Mouse (Mus musculus) heart, embryonic 14.5 days (tissue): ENCODE data around the gene Psmd8. TPM values are rescaled to one million over a fixed set of nuclear protein-coding genes. Genes with fewer than 3 reads are reported as not detected.
"Not testable (repeated sequence)": the region's sequence is repeated elsewhere in the genome, so short reads cannot be mapped to it uniquely, and the experiment has no call there.

Experiments used
- ATAC-seq: fragments of 200-750 bp; cut with Nextera tagmentation; 2 replicates; pipeline ENCODE4 v1.8.0; 2017; ENCODE audit warnings: low read depth, moderate TSS enrichment; ENCODE audit not compliant: insufficient number of reproducible peaks, insufficient read depth, low FRiP score
- H3K27ac ChIP-seq, 2 experiments: fragments of 200-500 bp in 1 of 2; fragments of 300-500 bp in 1 of 2; sonication (generic) in 1 of 2; replicated peaks in 1 of 2; 2 replicates each; pipeline ENCODE4 v1.5.1; 2012 to 2014; ENCODE audit warnings: low read depth in 2 of 2, low read length in 2 of 2, control low read depth in 1 of 2, mild to moderate bottlenecking in 1 of 2, mixed read lengths in 1 of 2; ENCODE audit not compliant: control insufficient read depth in 1 of 2, insufficient read depth in 1 of 2
- H3K27me3 ChIP-seq: fragments of 300-500 bp; sonication (generic); 2 replicates; pipeline ENCODE4 v1.6.1; 2014; ENCODE audit warnings: mild to moderate bottlenecking, low read length, control low read depth; ENCODE audit not compliant: control insufficient read depth, insufficient read depth
- H3K36me3 ChIP-seq: fragments of 300-500 bp; sonication (generic); 2 replicates; pipeline ENCODE4 v1.6.1; 2014; ENCODE audit warnings: mild to moderate bottlenecking, control low read depth, low read length, mixed read lengths; ENCODE audit not compliant: control insufficient read depth, insufficient read depth
- H3K4me1 ChIP-seq, 2 experiments: fragments of 200-500 bp in 1 of 2; fragments of 300-500 bp in 1 of 2; sonication (generic) in 1 of 2; 2 replicates each; pipeline ENCODE4 v1.6.1; 2012 to 2014; ENCODE audit warnings: low read length in 2 of 2, control low read depth in 1 of 2, mixed read lengths in 1 of 2; ENCODE audit not compliant: control insufficient read depth in 2 of 2, insufficient read depth in 2 of 2
- H3K4me2 ChIP-seq: fragments of 300-500 bp; sonication (generic); 2 replicates; pipeline ENCODE4 v1.6.1; 2014; ENCODE audit warnings: mild to moderate bottlenecking, low read length
- H3K4me3 ChIP-seq, 2 experiments: fragments of 200-500 bp in 1 of 2; fragments of 300-500 bp in 1 of 2; sonication (generic) in 1 of 2; 2 replicates each; pipeline ENCODE4 v1.5.1; 2012 to 2014; ENCODE audit warnings: low read length in 2 of 2, mild to moderate bottlenecking in 2 of 2, control low read depth in 1 of 2, low read depth in 1 of 2, moderate library complexity in 1 of 2; ENCODE audit not compliant: control insufficient read depth in 1 of 2, insufficient read depth in 1 of 2
- H3K9ac ChIP-seq: fragments of 300-500 bp; sonication (generic); 2 replicates; pipeline ENCODE4 v1.6.1; 2014; ENCODE audit warnings: mild to moderate bottlenecking, low read length
- H3K9me3 ChIP-seq: fragments of 300-500 bp; sonication (generic); 2 replicates; pipeline ENCODE4 v1.6.1; 2016; ENCODE audit warnings: low read length, control low read depth; ENCODE audit not compliant: control insufficient read depth
- WGBS: fragments of 180-500 bp; shearing (Covaris S2); extraction: QIAGEN DNeasy Blood & Tissue Kit; methylation state at CpG from one replicate; pipeline ENCODE4 v1.1.7; 2014; 5-methylcytosine and 5-hydroxymethylcytosine counted together
- polyA plus RNA-seq: library from polyadenylated mRNA; unstranded; fragments of >200 nt; fragmentation: Nextera tagmentation; extraction: Ambion mirVana; gene quantifications from 2 replicates; pipeline ENCODE4 v1.2.1, GENCODE M21; 2014

Gene Psmd8
- polyA plus RNA-seq, 1 experiment from 2014 or later: 227 TPM

DNA sequence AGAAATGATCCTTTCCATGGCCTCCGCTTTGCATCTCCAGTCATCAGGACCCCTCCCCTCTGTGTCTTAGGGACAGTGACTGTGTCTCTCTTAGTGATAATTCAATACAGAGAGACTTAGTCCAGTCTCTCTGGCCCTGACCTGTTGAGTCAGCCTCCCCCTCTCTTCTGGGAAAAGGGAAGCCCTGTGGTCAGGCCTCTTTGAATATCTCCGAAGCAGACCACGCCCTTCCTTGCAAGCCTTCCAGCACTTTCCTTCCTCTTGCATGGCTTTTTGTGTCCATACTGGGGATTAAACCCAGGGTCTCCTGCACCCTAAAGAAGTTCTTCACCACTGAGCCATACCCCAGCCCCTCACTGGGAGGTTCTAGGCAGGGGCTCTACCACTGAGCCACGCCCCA, 36.5 kb downstream of the Psmd8 start:
- H3K27me3 ChIP-seq: no peaks in the 10 kb centered on the region
- no peaks in the 10 kb centered on the region for H3K36me3 ChIP-seq
- ATAC-seq: no peak
- H3K4me2 ChIP-seq: no peak overlapping the region
- H3K9ac ChIP-seq: no peak overlapping the region
- H3K9me3 ChIP-seq: no peaks in the 10 kb centered on the region
- H3K4me1 ChIP-seq: no peaks in the 10 kb centered on the region
- H3K27ac ChIP-seq: no peak overlapping the region
- H3K4me3 ChIP-seq: no peak overlapping the region
- 85% methylated on average over 4 of the region's 4 CpGs for WGBS

DNA sequence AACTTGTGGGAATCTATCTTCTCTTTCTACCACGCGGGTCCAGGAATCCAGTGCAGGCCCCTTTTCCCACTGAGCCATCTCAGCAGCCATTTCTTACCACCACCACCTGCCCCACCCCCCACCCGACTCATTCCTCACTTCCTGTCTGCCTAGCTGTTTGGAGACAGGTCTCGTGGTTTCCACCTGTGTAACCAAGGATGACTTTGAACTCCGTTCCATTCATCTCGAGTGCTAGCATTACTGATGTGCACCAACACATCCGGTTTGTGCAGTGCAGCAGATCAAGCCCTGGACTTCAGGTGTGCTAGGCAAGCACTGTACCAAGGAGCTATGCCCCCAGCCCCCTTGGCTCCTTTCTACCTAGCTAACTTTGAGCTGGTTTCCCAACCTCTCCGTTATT, 39.1 kb downstream of the Psmd8 start:
- 82% methylated on average over 8 of the region's 8 CpGs for WGBS
- no peak for ATAC-seq
- peaks cover 0 to 3% of the 10 kb centered on the region in 2 experiments; a peak in 1 of 4 replicates for H3K4me1 ChIP-seq

DNA sequence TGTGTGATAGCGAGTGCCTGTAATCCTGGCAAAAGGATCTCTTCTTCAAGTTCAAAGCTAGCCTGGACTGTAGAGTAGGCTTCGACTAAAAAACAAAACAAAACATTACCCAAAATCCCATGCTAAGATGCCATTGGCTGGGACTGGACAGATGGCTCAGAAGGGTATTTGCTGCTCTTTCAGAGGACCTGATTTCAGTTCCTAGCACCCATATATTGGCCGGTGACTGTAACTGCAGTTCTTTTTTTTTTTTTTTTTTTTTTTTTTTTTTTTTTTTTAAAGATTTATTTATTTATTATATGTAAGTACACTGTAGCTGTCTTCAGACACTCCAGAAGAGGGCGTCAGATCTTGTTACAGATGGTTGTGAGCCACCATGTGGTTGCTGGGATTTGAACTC, 41.3 kb downstream of the Psmd8 start:
- H3K27me3 ChIP-seq: peaks cover 24% of the 10 kb centered on the region
- ATAC-seq, H3K4me3 ChIP-seq, H3K36me3 ChIP-seq, H3K27ac ChIP-seq, H3K9me3 ChIP-seq, H3K4me2 ChIP-seq, H3K9ac ChIP-seq, H3K4me1 ChIP-seq: not testable (repeated sequence)
- 88% methylated on average over 3 of the region's 4 CpGs for WGBS

More for the DNA sequence above, 39.1 kb downstream of the Psmd8 start:
- H3K9me3 ChIP-seq: no peaks in the 10 kb centered on the region
- H3K36me3 ChIP-seq: no peaks in the 10 kb centered on the region
- H3K27me3 ChIP-seq: peaks cover 6% of the 10 kb centered on the region
- no peak overlapping the region for H3K4me3 ChIP-seq
- no peak overlapping the region for H3K27ac ChIP-seq
- H3K9ac ChIP-seq: no peak overlapping the region
- no peak overlapping the region for H3K4me2 ChIP-seq

DNA sequence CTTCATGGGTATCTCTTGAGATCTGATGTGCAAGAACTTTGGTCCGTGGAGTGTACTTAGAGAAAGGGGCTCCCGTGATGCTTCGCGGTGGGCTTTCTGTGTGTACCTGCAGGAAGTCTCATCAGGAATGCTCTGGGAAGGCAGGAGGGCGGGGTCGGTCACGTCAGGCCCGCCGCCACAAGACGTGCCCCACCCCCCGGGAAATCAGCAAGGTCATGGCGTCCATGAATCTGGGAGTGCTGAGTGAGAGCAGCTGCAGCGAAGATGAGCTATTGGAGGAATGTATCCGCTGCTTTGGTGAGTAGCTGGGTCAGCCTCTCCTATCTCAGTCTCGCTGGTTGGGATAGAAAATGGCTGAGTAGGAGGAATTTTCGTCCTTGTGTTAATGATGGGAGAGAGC, 43.1 kb downstream of the Psmd8 start:
- Histone ChIP-seq H3K36me3 (no peaks in the 10 kb centered on the region), H3K27ac (no peak overlapping the region), H3K27me3 (peaks cover 24% of the 10 kb centered on the region), H3K9ac (no peak overlapping the region), H3K4me1 (peaks cover 0 to 3% of the 10 kb centered on the region in 2 experiments; a peak in 1 of 4 replicates), H3K9me3 (no peaks in the 10 kb centered on the region), H3K4me3 (no peak overlapping the region), H3K4me2 (0 out of 2 replicates have a peak overlapping the region, but pooled peaks have one; percentile 11)
- no peak for ATAC-seq
- 25% methylated on average over 16 of the region's 16 CpGs for WGBS

DNA sequence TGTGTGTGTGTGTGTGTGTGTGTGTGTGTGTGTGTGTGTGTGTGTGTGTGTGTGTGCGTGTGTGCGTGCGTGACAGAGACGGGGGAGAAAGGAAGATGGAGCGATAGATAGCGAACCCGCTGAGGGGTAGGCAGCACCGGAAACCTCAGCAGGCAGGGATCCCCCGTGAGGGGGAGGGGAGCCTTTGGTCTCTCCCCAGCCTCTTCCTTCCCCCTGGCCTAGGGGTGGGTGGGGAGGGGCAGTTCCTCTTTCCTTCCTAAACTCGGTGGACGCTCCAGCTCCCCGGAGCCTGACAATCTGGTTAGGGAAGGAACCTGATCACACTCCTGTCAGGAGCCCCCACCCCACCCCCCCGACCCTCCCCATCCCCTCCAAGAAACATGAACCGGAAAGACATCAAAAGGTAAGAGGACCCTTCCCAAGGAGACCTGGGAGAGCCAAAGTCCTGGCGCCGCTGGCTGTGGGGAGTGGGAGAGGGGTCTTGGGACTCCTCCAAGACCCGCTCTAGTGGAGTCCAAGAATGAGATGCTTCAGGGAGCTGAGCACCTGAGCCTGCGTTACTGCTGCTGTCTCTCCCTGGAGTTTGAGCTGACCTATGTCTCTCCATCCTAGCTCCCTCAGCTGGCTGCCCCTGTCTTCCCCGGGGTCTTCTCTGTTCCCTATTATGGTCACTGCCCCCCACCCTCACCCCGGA, 45.7 kb downstream of the Psmd8 start, which contains the start of gene Rasgrp4:
Rasgrp4 (plus strand) TSS at position 159 of the 694 bp plus-strand sequence.
- H3K36me3 ChIP-seq: no peaks in the 10 kb centered on the region
- WGBS: 2% methylated on average over 13 of the region's 20 CpGs
- no peak for ATAC-seq
- no peaks in the 10 kb centered on the region for H3K9me3 ChIP-seq
- H3K9ac ChIP-seq: no peak within 1 kb of the TSS
- H3K4me3 ChIP-seq: peak within 1 kb of the TSS; percentile 12 to 17; a peak in 2 of 4 replicates
- peaks cover 0 to 3% of the 10 kb centered on the region in 2 experiments; a peak in 1 of 4 replicates for H3K4me1 ChIP-seq
- H3K27me3 ChIP-seq: peaks cover 24% of the 10 kb centered on the region
- H3K27ac ChIP-seq: no peak within 1 kb of the TSS
- peak within 1 kb of the TSS; percentile 40 for H3K4me2 ChIP-seq

DNA sequence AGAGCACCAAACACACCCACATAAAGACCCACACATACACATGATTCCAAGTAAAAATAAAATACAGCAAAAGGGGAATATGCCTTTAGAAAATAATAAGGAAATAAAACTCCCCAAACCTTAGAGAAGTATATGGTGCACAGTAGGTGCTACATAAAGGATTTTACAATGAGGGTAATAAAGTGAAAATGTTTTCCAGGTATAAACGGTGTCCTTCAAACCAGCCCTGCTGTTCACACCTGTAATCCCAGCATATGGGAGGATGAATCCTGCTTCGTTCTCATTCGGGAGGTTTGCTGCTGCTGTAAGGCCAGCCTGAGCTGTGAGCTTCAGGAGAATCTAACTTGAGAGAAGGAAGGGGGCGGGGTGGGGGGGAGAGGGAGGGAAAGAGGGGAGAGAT, 46.3 kb downstream of the Psmd8 start:
- no peak for ATAC-seq
- H3K9me3 ChIP-seq: no peaks in the 10 kb centered on the region
- no peak overlapping the region for H3K27ac ChIP-seq
- H3K27me3 ChIP-seq: peaks cover 24% of the 10 kb centered on the region
- peaks cover 0 to 3% of the 10 kb centered on the region in 2 experiments; a peak in 1 of 4 replicates for H3K4me1 ChIP-seq
- H3K36me3 ChIP-seq: no peaks in the 10 kb centered on the region
- H3K9ac ChIP-seq: no peak overlapping the region
- H3K4me3 ChIP-seq: no peak overlapping the region
- H3K4me2 ChIP-seq: peak overlapping the region; percentile 40
- WGBS: 3% methylated on average over 4 of the region's 4 CpGs

DNA sequence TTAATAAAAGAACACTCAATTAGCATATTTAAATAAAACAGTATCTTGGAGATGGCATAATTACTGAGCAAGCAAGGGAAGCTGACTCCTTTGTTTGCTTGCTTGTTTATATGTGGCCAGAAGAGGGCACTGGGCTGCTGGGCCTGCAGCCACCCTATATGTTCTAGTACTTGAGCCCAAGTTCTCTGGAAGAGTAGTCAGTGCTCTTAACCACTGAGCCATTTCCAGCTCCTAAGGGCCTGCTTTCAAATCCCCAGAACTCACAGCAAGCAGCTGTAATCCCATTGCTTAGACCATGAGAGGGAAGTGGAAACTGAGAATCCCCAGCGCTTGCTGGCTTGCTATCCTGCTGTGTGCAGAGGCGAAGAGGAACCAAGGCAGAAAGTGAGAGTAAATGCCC, 51.8 kb downstream of the Psmd8 start:
- H3K27me3 ChIP-seq: no peaks in the 10 kb centered on the region
- WGBS: 73% methylated on average over 2 of the region's 2 CpGs
- no peak overlapping the region for H3K4me3 ChIP-seq
- H3K27ac ChIP-seq: no peak overlapping the region
- no peaks in the 10 kb centered on the region for H3K9me3 ChIP-seq
- H3K4me2 ChIP-seq: no peak overlapping the region
- H3K36me3 ChIP-seq: no peaks in the 10 kb centered on the region
- ATAC-seq: no peak
- H3K4me1 ChIP-seq: peaks cover 10% of the 10 kb centered on the region in 2 experiments
- no peak overlapping the region for H3K9ac ChIP-seq
